In genomic region chr16:14476701-14477400, GRCm38 (mm10) we compare ENCODE assay signal across 19 mouse cellular contexts.
DNase-seq lines count a peak whose midpoint lies in the region; ATAC-seq and TF ChIP-seq lines count a peak whose summit lies in the region.
"Had no signal": no experiment of that assay in that cellular context is flagged by ENCODE, and none has a peak within 500 bp of the region (broad histone marks: within the 10 kb centered on the region; RNA-seq: fewer than 3 reads in every experiment).

No protein-coding gene starts in this region.

- H3K36me3 ChIP-seq in midbrain, embryonic 14.5 days (ENCODE audit: control insufficient read depth, insufficient read depth, low read length), result peaks cover 25% of the 10 kb centered on the region
- peaks cover 9% of the 10 kb centered on the region for H3K36me3 ChIP-seq in midbrain, embryonic 16.5 days (ENCODE audit: control insufficient read depth, insufficient read depth, low read length)
- H3K36me3 ChIP-seq: heart, embryonic 12.5 days had no signal

- WGBS in midbrain, embryonic 14.5 days, result 93% methylated on average over 9 of the region's 9 CpGs
- 92% methylated on average over 9 of the region's 9 CpGs for WGBS in midbrain, embryonic 16.5 days
- WGBS in cerebellum, adult 2 months, result 93% methylated on average over 9 of the region's 9 CpGs

- no peak for TF ChIP-seq POLR2A in cerebellum, adult 2 months (IDR thresholded peaks at IDR 0.05; ENCODE audit: borderline replicate concordance, insufficient read depth, low read length)

- H3K4me1 ChIP-seq in midbrain, embryonic 14.5 days (ENCODE audit: control insufficient read depth, insufficient read depth, low read length), result no peaks in the 10 kb centered on the region
- no peaks in the 10 kb centered on the region for H3K4me1 ChIP-seq in midbrain, embryonic 16.5 days (ENCODE audit: control insufficient read depth, insufficient read depth, low read length)
- no peaks in the 10 kb centered on the region for H3K4me1 ChIP-seq in cerebellum, adult 2 months (ENCODE audit: control insufficient read depth, insufficient read depth, low read length)
- H3K4me1 ChIP-seq: embryonic facial prominence, embryonic 10.5 days; forebrain, embryonic 15.5 days; heart, embryonic 12.5 days; hindbrain, embryonic 12.5 days had no signal

- H3K9me3 ChIP-seq in midbrain, embryonic 14.5 days (ENCODE audit: control insufficient read depth, low read length), result no peaks in the 10 kb centered on the region
- H3K9me3 ChIP-seq in midbrain, embryonic 16.5 days (replicated peaks; ENCODE audit: control insufficient read depth, low read length, poor library complexity, severe bottlenecking), result no peaks in the 10 kb centered on the region
- H3K9me3 ChIP-seq: embryonic facial prominence, embryonic 10.5 days; forebrain, embryonic 15.5 days; heart, embryonic 12.5 days; hindbrain, embryonic 12.5 days had no signal

- no peak overlapping the region for H3K27ac ChIP-seq in midbrain, embryonic 14.5 days (replicated peaks; ENCODE audit: low read depth, low read length)
- no peak overlapping the region for H3K27ac ChIP-seq in midbrain, embryonic 16.5 days (ENCODE audit: low read length)
- no peak overlapping the region for H3K27ac ChIP-seq in cerebellum, adult 2 months (ENCODE audit: insufficient read depth, low read length)
- H3K27ac ChIP-seq: embryonic facial prominence, embryonic 10.5 days; forebrain, embryonic 15.5 days; heart, adult 2 months; hindbrain, embryonic 12.5 days had no signal

- H3K4me2 ChIP-seq in midbrain, embryonic 14.5 days (ENCODE audit: low read length), result no peak overlapping the region
- no peak overlapping the region for H3K4me2 ChIP-seq in midbrain, embryonic 16.5 days (ENCODE audit: low read length)
- H3K4me2 ChIP-seq: forebrain, embryonic 15.5 days; heart, embryonic 12.5 days; hindbrain, embryonic 12.5 days had no signal

- H3K9ac ChIP-seq in midbrain, embryonic 14.5 days (replicated peaks; ENCODE audit: low read length), result no peak overlapping the region
- H3K9ac ChIP-seq in midbrain, embryonic 16.5 days (ENCODE audit: low read depth, low read length), result no peak overlapping the region
- H3K9ac ChIP-seq: forebrain, embryonic 15.5 days; heart, embryonic 12.5 days; hindbrain, embryonic 12.5 days had no signal

- DNase-seq in heart, adult 11 months, result peak; percentile 80
- no peak for DNase-seq in heart, postnatal 4 days
- DNase-seq in midbrain, embryonic 14.5 days, result no peak
- no peak for DNase-seq in cerebellum, adult 2 months
- DNase-seq in B cell, adult 2 months, result no peak
- DNase-seq: adrenal gland, adult 8-10 months; cerebellum, adult 11-12 months; cerebellum, adult 9-11 months; cerebellum, postnatal 36 days; gastrocnemius, postnatal 36 days had no signal

- H3K4me3 ChIP-seq in midbrain, embryonic 14.5 days (replicated peaks; ENCODE audit: low read depth, low read length), result no peak overlapping the region
- no peak overlapping the region for H3K4me3 ChIP-seq in midbrain, embryonic 16.5 days (ENCODE audit: low read depth, low read length)
- H3K4me3 ChIP-seq in cerebellum, adult 2 months (replicated peaks; ENCODE audit: insufficient read depth, low read depth, low read length), result no peak overlapping the region
- H3K4me3 ChIP-seq: embryonic facial prominence, embryonic 10.5 days; forebrain, embryonic 15.5 days; heart, adult 2 months; heart, embryonic 12.5 days; hindbrain, embryonic 12.5 days had no signal

- H3K27me3 ChIP-seq in midbrain, embryonic 14.5 days (ENCODE audit: control insufficient read depth, insufficient read depth, low read length), result no peaks in the 10 kb centered on the region
- H3K27me3 ChIP-seq in midbrain, embryonic 16.5 days (ENCODE audit: control insufficient read depth, insufficient read depth, low read depth, low read length), result no peaks in the 10 kb centered on the region
- no peaks in the 10 kb centered on the region for H3K27me3 ChIP-seq in cerebellum, adult 2 months (ENCODE audit: control insufficient read depth, insufficient read depth, low read length)
- H3K27me3 ChIP-seq: forebrain, embryonic 15.5 days; hindbrain, embryonic 12.5 days had no signal

- ATAC-seq in midbrain, embryonic 14.5 days (ENCODE audit: low FRiP score, low TSS enrichment), result 0 out of 2 replicates have a peak, but pooled peaks have one; percentile 15
- ATAC-seq in midbrain, embryonic 16.5 days, result no peak
- peak; percentile 53 for ATAC-seq in granulocyte monocyte progenitor cell, adult 5-6 weeks (replicated peaks; ENCODE audit: poor library complexity, severe bottlenecking)
- ATAC-seq: forebrain, embryonic 15.5 days; hindbrain, embryonic 16.5 days; inflammation-experienced regulatory T-cells, adult 6 months had no signal

- no peak for TF ChIP-seq CTCF in cerebellum, adult 2 months (IDR thresholded peaks at IDR 0.05; ENCODE audit: borderline replicate concordance, insufficient read depth, low read depth, low read length)
